Mouse (Mus musculus) left cerebral cortex, adult 9 months (tissue): ENCODE results near the gene 1700123K08Rik.
"Not testable (repeated sequence)": the region's sequence is repeated elsewhere in the genome, so short reads cannot be mapped to it uniquely, and the experiment has no call there.

Experiments used
- DNase-seq, 2 experiments: peaks; one replicate each; pipeline ENCODE4 v3.0.0; 2022; ENCODE audit warnings: low spot score in 2 of 2

The 1700123K08Rik gene

GRCm38 (mm10) chr5:138564612-138565011 is at the start of gene 1700123K08Rik:
Gene 1700123K08Rik, minus strand, starts transcription at chr5:138564712.
- not testable (repeated sequence) for DNase-seq

GRCm38 (mm10) chr5:138587396-138587795 is 22.9 kb upstream of the 1700123K08Rik start:
- no peak for DNase-seq

GRCm38 (mm10) chr5:138571623-138572022 is 7.1 kb upstream of the 1700123K08Rik start:
- DNase-seq, result no peak

- DNase-seq, result no peak
These were observed 11.8 kb downstream of the 1700123K08Rik start for GRCm38 (mm10) chr5:138552718-138553117.

- DNase-seq, result no peak
These were observed 32.0 kb downstream of the 1700123K08Rik start for GRCm38 (mm10) chr5:138532491-138532890.
